Mouse (Mus musculus) urinary bladder, postnatal 25 days (tissue): ENCODE measurements at regions not wholly inside any gene's neighbourhood (a gene's known extent, or its start where the extent isn't known, plus 50 kb on each side); places are given as distances from the start of the nearest gene placed in this dataset.

Experiments used
- DNase-seq: peaks from one replicate; pipeline ENCODE4 v3.0.0; 2022; ENCODE audit warnings: low spot score

GRCm38 (mm10) chr15:62901955-62902354, 943.0 kb downstream of the Gsdmc2 start:
- no peak for DNase-seq

DNA sequence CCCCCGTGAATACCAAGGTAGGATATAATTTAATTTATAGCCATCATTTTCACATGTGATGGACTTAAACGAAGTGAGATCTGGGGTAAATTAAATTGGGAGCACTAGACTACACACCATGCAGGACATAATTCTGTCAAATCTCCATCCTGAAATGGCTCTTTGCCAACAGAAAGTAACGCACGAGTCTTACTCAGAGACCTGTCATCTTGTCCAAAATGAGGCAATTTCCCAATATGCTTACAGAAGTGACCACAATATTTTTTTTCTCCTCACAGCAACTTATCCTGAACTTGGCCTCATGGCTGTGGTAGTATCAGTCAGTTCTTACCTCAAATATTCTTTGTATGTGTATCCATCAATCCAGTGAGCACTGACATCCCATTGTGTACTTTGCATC, 955.2 kb downstream of the Gsdmc2 start:
- DNase-seq, result no peak

GRCm38 (mm10) chr15:62885331-62885730, 959.6 kb downstream of the Gsdmc2 start:
- DNase-seq, result no peak

GRCm38 (mm10) chr15:62871082-62871766, 973.8 kb downstream of the Gsdmc2 start:
- DNase-seq, result no peak

- DNase-seq, result no peak
These were observed 982.4 kb downstream of the Gsdmc2 start for GRCm38 (mm10) chr15:62862574-62862973.

DNA sequence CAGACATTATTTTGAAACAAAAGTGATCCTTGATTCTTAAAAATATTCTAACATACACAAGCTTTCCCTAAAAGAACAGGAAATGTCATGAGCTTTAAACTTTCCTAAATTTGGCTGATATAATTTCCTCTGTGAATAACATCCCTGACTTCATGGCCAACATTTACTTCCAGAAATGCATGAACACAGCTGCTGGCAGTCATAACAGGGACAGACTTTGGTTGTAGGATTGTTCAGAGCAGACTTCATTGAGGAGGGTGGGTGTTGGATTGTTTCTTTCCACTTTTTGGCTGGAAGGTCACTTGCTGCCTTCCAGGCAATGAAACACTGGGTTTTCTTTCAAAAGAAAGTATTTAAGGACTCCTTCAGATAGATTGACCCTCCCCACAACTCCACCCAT, 983.6 kb downstream of the Gsdmc2 start:
- DNase-seq, result no peak

GRCm38 (mm10) chr15:62849326-62849725, 995.7 kb downstream of the Gsdmc2 start:
- DNase-seq, result no peak

DNA sequence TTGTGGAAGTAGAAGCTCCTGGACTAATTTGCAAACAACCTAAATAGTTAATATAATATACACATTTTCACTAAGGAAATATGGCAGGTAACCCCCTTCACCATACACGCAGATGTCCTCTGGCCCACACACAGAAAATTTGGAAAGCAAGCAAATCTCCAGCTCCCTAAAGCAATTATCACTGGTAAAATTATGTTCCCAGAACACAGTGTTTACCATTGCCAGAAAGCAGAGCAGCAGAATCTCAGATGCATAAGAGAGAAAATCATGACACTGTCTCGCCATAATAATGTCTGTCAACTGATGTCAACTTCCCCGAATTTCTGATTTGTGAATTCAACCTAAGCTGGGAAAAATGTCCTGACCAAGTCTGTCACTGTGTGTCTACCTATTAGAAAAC, 999.1 kb downstream of the Gsdmc2 start:
- DNase-seq, result no peak

DNA sequence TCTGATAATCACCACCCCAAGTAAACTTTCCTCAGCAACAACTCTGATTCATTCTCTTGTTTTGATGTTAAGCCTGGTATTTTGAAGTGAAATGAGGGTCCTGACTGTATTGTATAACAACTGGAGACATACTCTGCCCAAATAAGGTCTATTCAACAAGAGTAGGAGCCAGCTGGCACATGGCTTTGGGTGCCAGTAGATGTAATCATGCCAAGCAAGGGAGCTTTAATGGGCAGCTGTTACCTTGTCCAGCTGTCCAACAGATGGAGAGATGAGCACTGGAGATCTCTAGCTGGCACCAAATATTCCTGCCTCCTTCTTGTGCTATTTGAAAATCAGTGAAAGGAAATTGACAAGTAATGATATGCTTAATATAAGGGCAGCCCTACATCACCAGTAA, 1019.4 kb downstream of the Gsdmc2 start:
- no peak for DNase-seq

- no peak for DNase-seq
These were observed 1021.0 kb downstream of the Gsdmc2 start for GRCm38 (mm10) chr15:62823861-62824518.

DNA sequence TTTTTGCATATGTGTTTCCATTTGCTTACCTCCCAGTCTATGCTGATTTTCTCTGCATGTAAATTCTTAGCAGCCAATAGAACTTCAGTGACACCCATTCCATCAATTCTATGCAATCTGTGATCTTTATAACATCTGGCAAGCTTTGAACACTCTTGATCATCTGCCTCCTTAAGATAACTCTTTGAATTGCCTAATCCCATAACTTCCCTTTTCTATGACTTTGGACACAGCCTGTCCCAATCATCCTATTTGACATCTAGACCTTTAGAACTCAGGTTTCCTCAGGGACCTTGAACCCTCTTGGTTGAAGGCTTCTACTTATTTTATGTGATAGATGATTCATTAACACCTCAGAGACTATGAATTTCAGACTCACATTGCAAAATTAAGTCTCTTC, 1022.7 kb downstream of the Gsdmc2 start:
- no peak for DNase-seq

DNA sequence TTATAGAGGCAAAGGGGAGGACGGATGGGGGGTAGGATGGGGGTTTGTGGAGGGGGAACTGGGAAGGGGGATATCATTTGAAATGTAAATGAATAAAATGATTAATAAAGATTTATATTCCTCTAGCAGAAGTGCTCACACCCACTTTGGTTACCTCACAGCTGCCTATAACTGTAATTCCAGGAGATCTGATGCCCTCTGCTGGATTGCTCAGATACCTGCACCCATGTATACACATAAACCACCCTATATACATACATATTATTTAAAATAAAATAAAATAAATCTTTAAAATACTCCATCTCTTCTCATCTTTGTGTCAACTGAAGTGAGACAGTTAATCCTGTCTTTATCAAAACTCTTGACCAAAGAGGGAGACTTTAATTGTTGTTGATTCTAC, 1031.9 kb downstream of the Gsdmc2 start:
- no peak for DNase-seq

- DNase-seq, result no peak
These were observed 1033.0 kb downstream of the Gsdmc2 start for GRCm38 (mm10) chr15:62812026-62812425.

DNA sequence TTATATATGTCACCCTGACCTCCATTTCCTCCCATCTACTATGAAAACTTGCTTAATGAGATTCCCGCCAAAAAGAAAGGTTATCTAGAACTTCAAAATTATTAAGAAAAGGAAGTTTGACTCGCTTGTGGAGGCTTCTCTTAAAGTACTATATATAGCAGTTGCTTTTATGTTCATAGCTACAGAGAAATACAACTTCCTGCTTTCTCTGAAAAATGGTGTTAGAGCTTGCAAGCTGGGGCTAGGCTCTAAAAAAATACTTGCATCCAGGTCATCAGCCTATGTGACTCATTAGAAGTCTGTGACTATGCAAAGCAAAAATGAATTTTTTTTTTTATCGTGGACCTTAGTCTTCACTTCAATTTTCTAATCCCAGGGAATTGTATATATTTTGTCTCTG, 1035.7 kb downstream of the Gsdmc2 start:
- no peak for DNase-seq

DNA sequence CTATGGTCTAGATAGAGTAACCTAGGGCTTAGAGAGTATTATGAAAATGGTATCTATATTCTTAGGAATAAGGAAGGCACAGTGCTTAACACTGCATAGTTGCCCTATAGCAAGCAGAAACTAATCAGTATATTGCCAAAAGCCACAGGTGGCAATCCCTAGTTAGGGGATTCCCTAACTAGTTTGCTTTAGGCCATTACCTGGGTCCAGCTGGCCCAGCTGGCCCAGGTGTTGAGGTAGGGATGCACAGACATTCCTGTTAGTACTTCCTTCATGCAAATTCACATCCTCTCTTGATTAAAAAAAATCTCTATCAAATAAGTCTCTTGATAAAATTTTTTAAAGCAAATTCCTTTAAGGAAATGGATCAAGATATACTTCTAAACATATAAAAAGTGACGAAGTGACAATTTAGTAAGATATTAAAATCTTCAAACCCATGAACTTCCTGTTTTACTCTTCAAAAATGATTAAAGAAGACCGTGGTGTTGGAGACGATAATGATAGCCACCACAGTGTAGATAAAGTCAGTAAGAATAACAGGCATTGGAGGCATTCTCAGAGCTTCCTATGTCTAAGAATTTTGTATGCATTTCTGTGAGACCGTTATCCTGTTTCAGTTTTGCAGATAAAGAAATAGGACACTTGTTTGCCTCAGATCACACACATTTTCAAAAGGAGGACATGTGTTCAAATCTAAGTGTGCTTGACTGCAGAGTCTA, 1036.7 kb downstream of the Gsdmc2 start:
- no peak for DNase-seq

GRCm38 (mm10) chr15:62807364-62807763, 1037.6 kb downstream of the Gsdmc2 start:
- no peak for DNase-seq

DNA sequence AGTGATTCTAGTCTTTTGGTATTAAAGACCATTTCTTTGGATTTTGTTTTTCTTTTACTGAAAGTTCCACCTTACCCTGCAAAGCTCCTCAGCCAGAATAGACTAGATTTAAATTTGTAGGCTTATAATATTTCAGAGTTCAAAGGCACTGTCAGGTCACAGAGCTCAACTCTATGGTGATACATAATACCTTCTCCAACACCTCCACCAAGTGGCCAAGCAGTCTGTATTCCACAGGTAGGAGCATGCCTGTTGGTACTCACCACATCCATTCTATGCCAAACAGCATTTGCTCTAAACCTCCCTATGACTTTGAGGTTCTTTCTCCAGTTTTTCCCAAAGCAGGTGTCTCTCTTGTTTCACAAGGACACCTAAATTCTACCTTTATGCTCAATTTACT, 1042.2 kb downstream of the Gsdmc2 start:
- DNase-seq, result no peak

DNA sequence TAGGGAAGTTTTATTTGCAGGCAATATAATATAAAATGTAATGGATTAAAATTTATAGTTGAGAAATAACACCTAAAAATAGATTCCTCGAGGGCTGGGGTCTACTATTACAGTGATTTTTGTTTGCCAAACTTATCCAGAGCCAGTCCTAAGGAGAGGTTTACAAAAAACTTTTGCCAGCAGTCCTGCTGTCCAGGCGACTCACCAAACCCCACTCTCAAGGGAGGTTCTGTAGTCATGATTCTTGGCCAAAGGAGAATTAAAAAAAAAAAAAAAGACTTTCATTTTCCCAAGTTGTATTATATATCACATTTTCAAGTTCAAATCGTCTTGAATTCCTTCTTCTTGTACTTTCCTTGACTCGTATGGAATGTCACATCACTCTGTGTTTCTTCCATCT, 1046.2 kb downstream of the Gsdmc2 start:
- DNase-seq, result no peak

DNA sequence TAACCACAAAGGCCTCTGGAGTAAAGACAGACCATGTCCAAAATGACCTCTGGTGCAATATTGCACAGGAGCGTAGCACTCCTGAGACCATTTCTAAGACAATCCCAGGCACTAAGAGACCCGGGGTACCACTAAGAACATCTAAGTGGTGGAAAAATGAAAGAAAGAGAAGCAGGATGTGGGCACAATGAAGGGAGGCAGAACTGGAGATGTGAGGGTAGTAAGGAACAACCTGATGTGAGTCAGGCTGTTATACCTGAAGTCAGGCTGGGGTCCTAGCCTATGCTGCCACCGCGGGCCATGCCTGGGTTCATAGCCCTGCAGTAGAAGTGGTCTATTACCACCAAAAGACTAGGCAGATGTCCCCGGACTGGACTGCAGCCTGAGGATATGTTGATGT, 1051.4 kb downstream of the Gsdmc2 start:
- DNase-seq, result no peak

DNA sequence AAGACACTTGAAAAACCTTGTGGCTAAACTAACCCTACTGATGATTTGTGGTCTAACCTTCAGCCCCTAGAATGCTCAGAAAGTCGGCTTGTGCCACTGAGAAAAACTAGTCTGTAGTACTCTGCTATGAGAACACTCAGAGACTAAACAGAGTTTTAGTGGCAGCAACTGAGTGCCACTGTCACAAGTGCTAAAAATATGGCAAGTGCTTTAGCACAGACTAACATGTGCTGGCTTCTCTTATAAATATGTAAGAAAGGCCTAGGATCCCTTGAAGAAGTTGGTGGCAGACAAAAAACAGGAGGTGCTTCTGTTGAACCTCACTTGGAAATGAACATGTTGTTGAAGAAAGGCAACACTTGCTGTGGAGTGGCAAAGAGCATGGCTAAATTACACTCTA, 1052.9 kb downstream of the Gsdmc2 start:
- DNase-seq, result no peak

DNA sequence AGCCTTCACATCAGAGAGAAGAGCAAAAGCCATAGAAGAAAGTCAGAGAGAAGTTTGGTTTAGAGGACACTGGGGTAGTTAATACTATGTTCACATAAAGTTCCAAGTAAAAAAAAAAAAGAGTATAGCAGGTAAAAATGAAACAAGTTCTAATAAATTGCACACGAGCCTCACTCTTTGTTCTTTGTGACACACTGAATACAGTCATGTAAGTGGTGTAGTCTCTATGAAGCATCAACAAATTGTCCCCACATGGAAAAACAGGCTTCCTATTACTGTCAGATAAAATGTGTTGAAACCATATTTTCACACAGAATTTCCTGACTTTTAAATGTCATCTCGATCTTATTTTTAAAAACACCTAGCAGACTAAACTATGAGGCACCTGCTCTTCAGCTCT, 1057.2 kb downstream of the Gsdmc2 start:
- DNase-seq, result no peak

DNA sequence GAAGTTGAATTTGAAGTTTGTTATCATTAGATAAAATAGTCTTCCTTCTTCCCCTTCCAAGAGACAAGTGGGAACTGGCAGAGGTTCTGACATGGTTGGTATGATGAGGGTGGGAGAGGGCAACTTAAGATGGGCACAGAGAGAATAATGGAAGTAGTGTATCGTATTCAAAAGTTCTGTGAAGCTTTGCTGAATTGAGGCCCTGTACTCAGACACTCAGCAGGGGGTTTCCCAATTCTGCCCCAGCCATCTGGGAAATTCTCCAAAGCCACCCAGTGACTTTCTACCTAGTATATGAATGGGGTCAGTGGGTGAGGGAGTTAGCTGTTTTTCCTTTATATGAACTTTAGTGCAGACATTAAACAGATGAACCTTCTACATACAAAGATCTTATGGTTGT, 1058.7 kb downstream of the Gsdmc2 start:
- DNase-seq, result no peak

DNA sequence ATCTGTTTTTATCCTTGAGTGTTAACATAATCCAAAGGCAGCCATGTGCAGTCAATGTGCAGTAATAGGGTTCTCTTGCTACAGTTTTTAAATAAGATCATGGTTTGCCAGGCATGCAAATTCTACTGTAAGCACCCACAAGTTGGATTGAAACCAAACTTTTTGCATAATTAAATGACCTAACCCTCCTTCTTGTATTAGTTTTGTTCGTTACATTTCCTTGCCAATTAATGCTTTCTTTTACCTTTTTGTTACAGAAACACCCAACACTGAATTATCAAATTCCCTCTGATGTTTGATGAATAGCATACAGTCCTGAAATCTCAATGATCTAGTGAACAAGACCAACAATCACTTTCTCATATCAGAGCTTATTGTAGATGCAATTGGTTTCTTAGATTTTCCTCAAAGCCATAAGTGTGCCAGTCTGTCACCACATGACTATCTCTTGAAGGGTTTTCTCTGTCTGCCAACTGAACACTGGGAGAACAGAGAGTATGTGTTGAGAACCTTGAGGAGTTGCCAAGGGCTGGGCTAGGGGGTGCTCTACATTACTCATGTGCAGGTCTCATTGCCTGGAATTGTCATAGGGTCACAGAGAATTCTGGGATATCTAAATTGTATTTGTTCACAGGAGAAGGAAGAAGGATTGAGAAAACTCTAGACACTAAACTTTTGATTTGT, 1060.4 kb downstream of the Gsdmc2 start:
- no peak for DNase-seq
